Mouse (Mus musculus) hindbrain, postnatal 0 days (tissue): ENCODE measurements at regions not wholly inside any gene's neighbourhood (a gene's known extent, or its start where the extent isn't known, plus 50 kb on each side); places are given as distances from the start of the nearest gene placed in this dataset.

Source experiments
- ATAC-seq: fragments of 200-750 bp; cut with Nextera tagmentation; 2 replicates; pipeline ENCODE4 v1.8.0; 2017; ENCODE audit warnings: mild to moderate bottlenecking, moderate TSS enrichment, moderate library complexity
- DNase-seq: peaks from one replicate; pipeline ENCODE4 v3.0.0-alpha.2; 2015; ENCODE audit warnings: low spot score
- H3K27ac ChIP-seq: fragments of 300-500 bp; sonication (generic); 2 replicates; pipeline ENCODE4 v1.5.1; 2014; ENCODE audit warnings: mild to moderate bottlenecking
- H3K27me3 ChIP-seq: fragments of 300-500 bp; sonication (generic); 2 replicates; pipeline ENCODE4 v1.6.1; 2014; ENCODE audit warnings: low read length, mixed read lengths; ENCODE audit not compliant: insufficient read depth
- H3K36me3 ChIP-seq: fragments of 300-500 bp; sonication (generic); 2 replicates; pipeline ENCODE4 v1.6.1; 2014; ENCODE audit warnings: low read length, mixed read lengths; ENCODE audit not compliant: insufficient read depth
- H3K4me1 ChIP-seq: fragments of 300-500 bp; sonication (generic); 2 replicates; pipeline ENCODE4 v1.6.1; 2014; ENCODE audit warnings: antibody characterized with exemption, low read length, mixed read lengths; ENCODE audit not compliant: insufficient read depth
- H3K4me2 ChIP-seq: fragments of 300-500 bp; sonication (generic); 2 replicates; pipeline ENCODE4 v1.6.1; 2014; ENCODE audit warnings: low read depth, mild to moderate bottlenecking, low read length, moderate library complexity, mixed read lengths
- H3K4me3 ChIP-seq: fragments of 300-500 bp; sonication (generic); 2 replicates; pipeline ENCODE4 v1.5.1; 2014; ENCODE audit warnings: low read length
- H3K9ac ChIP-seq: fragments of 300-500 bp; sonication (generic); replicated peaks from 2 replicates; pipeline ENCODE4 v1.6.1; 2014; ENCODE audit warnings: mild to moderate bottlenecking, low read length, moderate library complexity, mixed read lengths
- H3K9me3 ChIP-seq: fragments of 300-500 bp; sonication (generic); 2 replicates; pipeline ENCODE4 v1.6.1; 2016; ENCODE audit warnings: low read length, mixed read lengths
- CTCF ChIP-seq: IDR thresholded peaks from 2 replicates; pipeline ENCODE4 v1.5.1; 2016; ENCODE audit warnings: antibody characterized with exemption, control low read depth, low read depth
- WGBS: fragments of 180-500 bp; shearing (Covaris S2); extraction: QIAGEN DNeasy Blood & Tissue Kit; methylation state at CpG from one replicate; pipeline ENCODE4 v1.1.7; 2014; 5-methylcytosine and 5-hydroxymethylcytosine counted together

DNA sequence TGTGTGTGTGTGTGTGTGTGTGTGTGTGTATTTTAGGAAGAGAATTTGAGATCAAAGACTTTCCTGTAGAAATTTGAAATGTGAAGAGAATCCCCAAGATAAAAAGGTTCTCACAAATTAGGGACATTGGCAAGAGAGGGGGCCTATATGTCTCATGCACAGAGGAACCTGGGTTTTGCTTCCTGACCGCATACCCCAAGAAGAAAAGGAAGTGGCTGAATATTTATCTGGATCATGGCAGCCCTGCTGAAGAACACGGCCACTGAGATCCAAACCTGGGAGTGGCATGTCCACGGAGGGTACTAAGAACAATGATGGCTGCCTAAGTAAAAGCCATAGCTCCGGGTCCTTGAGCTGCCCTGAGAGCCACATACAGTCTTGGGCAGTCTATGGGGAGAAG, 178.3 kb downstream of the Rps29 start:
- TF ChIP-seq CTCF, result no peak
- H3K27me3 ChIP-seq, result no peaks in the 10 kb centered on the region
- WGBS, result 95% methylated on average over 4 of the region's 4 CpGs

DNA sequence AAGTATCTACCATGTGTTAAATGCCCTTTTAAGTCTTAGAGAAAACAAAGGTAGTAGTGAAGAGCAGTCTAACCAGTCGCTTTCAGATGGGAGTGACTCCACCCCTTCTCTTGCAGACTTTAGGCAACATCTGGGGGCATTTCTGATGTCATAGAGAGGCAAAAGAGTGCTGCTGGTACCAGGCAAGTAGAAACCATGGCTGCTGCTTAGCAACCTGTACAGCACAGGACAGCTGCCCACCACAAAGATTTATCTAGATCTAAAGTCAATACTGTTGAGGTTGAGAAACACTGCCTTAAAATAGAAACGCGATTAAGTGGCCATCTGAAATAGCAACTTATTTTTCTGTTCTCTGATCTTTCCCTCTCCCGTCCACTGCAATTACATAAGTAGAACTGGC, 178.8 kb downstream of the Rps29 start:
- H3K4me3 ChIP-seq, result no peak overlapping the region
- H3K36me3 ChIP-seq, result no peaks in the 10 kb centered on the region
- no peak overlapping the region for H3K27ac ChIP-seq
- H3K9me3 ChIP-seq, result no peaks in the 10 kb centered on the region
- DNase-seq (no peak), ATAC-seq (no peak)
- no peak overlapping the region for H3K9ac ChIP-seq
- no peaks in the 10 kb centered on the region for H3K4me1 ChIP-seq
- no peak for TF ChIP-seq CTCF
- no peak overlapping the region for H3K4me2 ChIP-seq
- no peaks in the 10 kb centered on the region for H3K27me3 ChIP-seq
- 80% methylated on average over 4 of the region's 4 CpGs for WGBS

More for the DNA sequence above, 178.3 kb downstream of the Rps29 start:
- no peak overlapping the region for H3K4me3 ChIP-seq
- H3K27ac ChIP-seq, result no peak overlapping the region
- ATAC-seq (no peak), DNase-seq (no peak)
- no peaks in the 10 kb centered on the region for H3K36me3 ChIP-seq
- no peak overlapping the region for H3K4me2 ChIP-seq
- no peak overlapping the region for H3K9ac ChIP-seq
- H3K4me1 ChIP-seq, result no peaks in the 10 kb centered on the region
- no peaks in the 10 kb centered on the region for H3K9me3 ChIP-seq

DNA sequence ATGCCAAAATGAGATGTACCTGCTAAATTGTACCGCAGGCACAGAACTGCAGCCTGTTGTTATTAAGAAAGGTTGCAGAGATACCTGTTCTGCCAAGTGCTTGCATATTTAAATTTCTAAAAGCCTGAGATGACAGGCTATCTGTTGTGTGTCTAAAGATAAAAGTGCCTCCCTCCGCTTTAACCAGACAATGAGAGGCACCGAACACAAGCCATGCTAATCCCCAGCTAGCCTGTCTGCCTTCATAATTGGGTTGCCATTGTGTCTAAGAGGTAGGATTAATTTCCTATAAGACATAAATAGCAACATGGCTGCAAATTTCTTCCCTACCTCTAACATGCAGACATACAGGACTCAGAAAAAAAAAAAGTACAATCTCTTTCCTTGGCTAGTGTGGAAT, 179.8 kb downstream of the Rps29 start:
- ATAC-seq (no peak), DNase-seq (no peak)
- Histone ChIP-seq H3K9ac (no peak overlapping the region), H3K4me3 (no peak overlapping the region), H3K27me3 (no peaks in the 10 kb centered on the region), H3K9me3 (no peaks in the 10 kb centered on the region), H3K36me3 (no peaks in the 10 kb centered on the region), H3K27ac (no peak overlapping the region), H3K4me1 (no peaks in the 10 kb centered on the region), H3K4me2 (no peak overlapping the region)
- WGBS, result 73% methylated on average over 3 of the region's 3 CpGs
- TF ChIP-seq CTCF, result no peak

DNA sequence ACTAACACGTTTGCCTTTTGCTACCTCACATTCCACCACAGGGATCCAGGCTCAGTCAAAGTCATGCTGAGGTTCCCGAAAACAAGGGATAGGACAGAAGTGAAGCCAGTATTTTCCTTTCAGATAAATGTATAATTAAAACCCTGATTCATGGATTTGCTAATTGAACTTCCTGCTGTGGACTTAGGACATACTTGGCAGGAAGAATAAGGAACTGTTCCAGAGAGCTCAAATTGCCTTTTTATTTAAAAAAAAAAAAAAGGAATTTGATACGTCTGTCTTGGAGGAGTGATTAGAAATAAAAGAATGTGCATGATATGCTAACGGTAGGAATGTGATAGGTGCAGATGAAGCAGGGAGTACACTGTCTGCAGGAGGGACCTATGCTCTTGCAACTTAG, 181.7 kb downstream of the Rps29 start:
- no peak overlapping the region for H3K4me2 ChIP-seq
- H3K4me3 ChIP-seq, result no peak overlapping the region
- H3K9ac ChIP-seq, result no peak overlapping the region
- no peak for ATAC-seq
- WGBS, result 36% methylated on average over 4 of the region's 4 CpGs
- no peak for DNase-seq
- no peaks in the 10 kb centered on the region for H3K9me3 ChIP-seq
- H3K27ac ChIP-seq, result no peak overlapping the region
- no peaks in the 10 kb centered on the region for H3K36me3 ChIP-seq
- no peaks in the 10 kb centered on the region for H3K27me3 ChIP-seq
- H3K4me1 ChIP-seq, result no peaks in the 10 kb centered on the region
- no peak for TF ChIP-seq CTCF

DNA sequence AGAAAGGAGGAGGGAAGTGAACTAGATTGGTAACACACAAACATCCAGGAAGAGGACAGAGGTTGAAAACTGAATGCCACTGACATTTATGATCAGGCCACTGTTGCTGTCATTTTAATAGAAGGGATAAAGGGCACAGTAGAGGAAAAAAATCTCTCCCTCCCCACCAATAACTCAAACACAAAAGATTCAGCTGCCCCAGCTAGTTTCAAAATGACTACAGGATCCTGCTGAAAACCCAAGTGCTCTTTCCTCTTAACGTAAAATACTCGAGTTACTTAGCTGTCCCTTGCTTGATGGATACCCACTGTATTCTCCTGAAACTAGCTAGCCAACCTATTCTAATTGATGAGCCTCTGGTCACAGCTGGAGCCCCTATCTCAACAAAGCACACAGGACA, 211.7 kb downstream of the Rps29 start:
- no peaks in the 10 kb centered on the region for H3K27me3 ChIP-seq
- H3K36me3 ChIP-seq, result no peaks in the 10 kb centered on the region
- no peak for DNase-seq
- WGBS, result 75% methylated on average over 2 of the region's 2 CpGs
- H3K9ac ChIP-seq, result no peak overlapping the region
- no peak overlapping the region for H3K4me3 ChIP-seq
- no peak overlapping the region for H3K4me2 ChIP-seq
- H3K4me1 ChIP-seq, result no peaks in the 10 kb centered on the region
- no peak for TF ChIP-seq CTCF
- ATAC-seq, result no peak
- H3K9me3 ChIP-seq, result no peaks in the 10 kb centered on the region
- H3K27ac ChIP-seq, result no peak overlapping the region

DNA sequence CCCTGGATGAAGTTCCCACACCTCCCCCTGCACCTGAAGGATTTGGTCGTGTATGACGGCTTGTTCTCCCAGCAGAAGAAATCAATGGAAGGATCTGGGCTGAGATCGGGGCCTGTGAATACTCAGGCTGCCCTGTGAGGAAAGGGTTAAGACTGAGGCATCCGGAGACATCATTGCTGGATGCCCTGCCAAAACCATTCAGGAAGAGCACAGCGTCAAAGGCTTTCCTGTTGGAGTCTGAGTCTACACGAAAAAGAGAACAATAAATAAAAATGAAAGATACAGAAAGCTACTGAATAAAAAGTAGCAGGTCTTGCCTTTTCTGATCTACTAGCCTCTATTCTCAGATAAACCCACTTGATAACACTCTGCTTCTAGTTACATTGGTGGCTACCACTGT, 248.4 kb downstream of the Rps29 start:
- Histone ChIP-seq H3K4me1 (no peaks in the 10 kb centered on the region), H3K36me3 (no peaks in the 10 kb centered on the region), H3K9ac (no peak overlapping the region), H3K9me3 (no peaks in the 10 kb centered on the region), H3K27me3 (no peaks in the 10 kb centered on the region), H3K4me2 (no peak overlapping the region), H3K4me3 (no peak overlapping the region), H3K27ac (no peak overlapping the region)
- no peak for ATAC-seq
- no peak for TF ChIP-seq CTCF
- 36% methylated on average over 6 of the region's 6 CpGs for WGBS
- no peak for DNase-seq

DNA sequence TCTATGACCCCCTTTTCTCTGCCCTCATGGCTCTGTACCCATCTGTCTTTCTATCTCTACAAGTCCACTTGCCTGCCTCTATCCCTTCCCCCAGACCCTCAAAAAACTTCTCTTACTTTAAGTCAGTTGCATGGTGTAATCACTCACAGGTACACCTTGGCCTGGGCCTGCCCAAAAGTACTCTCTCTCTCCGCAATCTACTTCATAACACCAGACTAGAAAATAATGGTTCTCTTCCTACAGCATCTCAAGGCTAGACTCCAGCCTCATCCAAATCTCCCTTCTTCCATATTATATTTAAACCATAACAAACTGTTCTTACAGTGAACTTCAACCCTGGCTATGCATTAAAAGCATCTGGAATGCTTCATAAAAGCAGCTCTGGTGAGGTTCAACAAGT, 254.2 kb downstream of the Rps29 start:
- ATAC-seq (no peak), DNase-seq (no peak)
- no peak overlapping the region for H3K27ac ChIP-seq
- H3K9me3 ChIP-seq, result no peaks in the 10 kb centered on the region
- 100% methylated on average over 1 of the region's 1 CpGs for WGBS
- no peak overlapping the region for H3K4me3 ChIP-seq
- no peak overlapping the region for H3K9ac ChIP-seq
- H3K4me1 ChIP-seq, result no peaks in the 10 kb centered on the region
- H3K36me3 ChIP-seq, result no peaks in the 10 kb centered on the region
- H3K4me2 ChIP-seq, result no peak overlapping the region
- no peak for TF ChIP-seq CTCF
- no peaks in the 10 kb centered on the region for H3K27me3 ChIP-seq
